Mouse (Mus musculus) left cerebral cortex, adult 2 months (tissue): Measurements from ENCODE around the gene Ugt1a1. TPM values are rescaled to one million over a fixed set of nuclear protein-coding genes. Genes with fewer than 3 reads are reported as not detected.
A peak's percentile ranks its signal among the peaks of the same experiment; 100 is the strongest.

Experiments used
- DNase-seq, 2 experiments: peaks; one replicate each; pipeline ENCODE4 v3.0.0; 2021 to 2022; ENCODE audit warnings: low spot score in 2 of 2, mixed read lengths in 1 of 2; ENCODE audit errors: extremely low spot score in 1 of 2
- H3K27ac ChIP-seq: fragments of 200-600 bp; 2 replicates; pipeline ENCODE4 v1.8.1; 2022
- H3K4me3 ChIP-seq: fragments of 200-600 bp; 2 replicates; pipeline ENCODE4 v1.8.1; 2022
- CTCF ChIP-seq: fragments of 200-600 bp; IDR thresholded peaks from 2 replicates; pipeline ENCODE4 v1.8.1; 2022; ENCODE audit warnings: antibody characterized with exemption, mild to moderate bottlenecking, moderate library complexity
- intact Hi-C: fragments of 180-260 bp; cut with DNase I; formaldehyde crosslinking; loops from one replicate; pipeline ENCODE4 v1.15.1; 2025
- total RNA-seq, 2 experiments: library from RNA; stranded (reverse); gene quantifications; 2 replicates each; pipeline ENCODE4 v1.2.3; 2021

The Ugt1a1 gene
- total RNA-seq, 2 experiments from 2014 or later: 0.32 TPM; not detected in 1

GRCm38 (mm10) chr1:88255989-88256754 is 44.4 kb downstream of the Ugt1a1 start:
- Histone ChIP-seq H3K27ac (no peak overlapping the region), H3K4me3 (no peak overlapping the region)
- DNase-seq: peak in 1 of 2 experiments; percentile 33
- no peak for TF ChIP-seq CTCF
- intact Hi-C loops: no loop called here

- no peak for TF ChIP-seq CTCF
- no peak for DNase-seq
- intact Hi-C loops: no loop called here
- Histone ChIP-seq H3K27ac (no peak overlapping the region), H3K4me3 (no peak overlapping the region)
Observed at GRCm38 (mm10) chr1:88256886-88257663, 45.3 kb downstream of the Ugt1a1 start.

DNA sequence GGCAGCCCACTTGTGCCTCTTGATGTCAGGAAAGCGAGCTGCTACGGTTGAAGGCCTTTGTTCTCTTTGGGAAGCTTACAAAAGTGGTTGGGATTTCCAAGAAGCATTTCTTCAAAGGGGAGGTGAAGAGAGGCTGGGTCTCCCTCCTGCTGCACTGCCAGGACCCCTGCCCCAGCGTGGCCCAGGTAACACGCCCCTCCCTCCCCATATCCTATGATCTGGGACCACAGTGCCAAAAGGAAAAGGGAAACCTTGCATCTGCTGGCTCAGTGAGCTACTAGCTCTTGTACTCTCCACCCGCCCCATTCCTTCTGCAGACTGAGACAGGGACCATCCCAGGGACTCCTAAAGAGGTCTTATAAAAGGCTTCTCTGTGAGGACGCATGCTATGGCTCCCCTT is 45.9 kb downstream of the Ugt1a1 start:
- intact Hi-C loops: no loop called here
- Histone ChIP-seq H3K4me3 (no peak overlapping the region), H3K27ac (no peak overlapping the region)
- no peak for TF ChIP-seq CTCF
- DNase-seq: no peak

DNA sequence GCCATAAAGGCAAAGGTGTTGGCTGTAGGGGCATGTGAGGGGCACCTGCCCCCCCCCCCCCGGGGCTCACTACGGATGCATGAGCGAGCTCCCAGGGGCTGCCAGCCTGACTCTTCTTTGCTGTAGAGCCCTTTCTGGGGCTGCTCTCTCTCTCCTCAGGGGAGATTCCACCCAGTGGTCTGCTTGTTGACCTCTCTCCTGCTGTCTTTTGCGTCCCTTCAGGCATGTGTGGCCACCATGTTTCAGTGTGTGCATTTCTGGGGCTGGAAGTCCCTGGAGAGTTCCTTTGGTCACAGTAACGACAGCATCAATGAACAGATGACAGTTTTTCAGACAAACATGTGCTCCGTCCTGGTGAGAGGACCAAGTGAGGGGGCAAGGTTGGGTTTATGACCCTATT is 46.6 kb downstream of the Ugt1a1 start:
- H3K4me3 ChIP-seq: no peak overlapping the region
- intact Hi-C loops: no loop called here
- no peak for TF ChIP-seq CTCF

GRCm38 (mm10) chr1:88258881-88259642 is 47.3 kb downstream of the Ugt1a1 start:
- intact Hi-C loops: no loop called here
- H3K27ac ChIP-seq: no peak overlapping the region
- no peak for DNase-seq

More for the DNA sequence above, 46.6 kb downstream of the Ugt1a1 start:
- H3K27ac ChIP-seq: no peak overlapping the region
- DNase-seq: no peak

GRCm38 (mm10) chr1:88259643-88260024 is 47.9 kb downstream of the Ugt1a1 start:
- H3K27ac ChIP-seq: no peak overlapping the region
- H3K4me3 ChIP-seq: no peak overlapping the region
- no peak for DNase-seq
- intact Hi-C loops: no loop called here
- no peak for TF ChIP-seq CTCF

More at GRCm38 (mm10) chr1:88258881-88259642, 47.3 kb downstream of the Ugt1a1 start:
- H3K4me3 ChIP-seq: no peak overlapping the region
- no peak; the same call in 1 of the 2 replicates for TF ChIP-seq CTCF

DNA sequence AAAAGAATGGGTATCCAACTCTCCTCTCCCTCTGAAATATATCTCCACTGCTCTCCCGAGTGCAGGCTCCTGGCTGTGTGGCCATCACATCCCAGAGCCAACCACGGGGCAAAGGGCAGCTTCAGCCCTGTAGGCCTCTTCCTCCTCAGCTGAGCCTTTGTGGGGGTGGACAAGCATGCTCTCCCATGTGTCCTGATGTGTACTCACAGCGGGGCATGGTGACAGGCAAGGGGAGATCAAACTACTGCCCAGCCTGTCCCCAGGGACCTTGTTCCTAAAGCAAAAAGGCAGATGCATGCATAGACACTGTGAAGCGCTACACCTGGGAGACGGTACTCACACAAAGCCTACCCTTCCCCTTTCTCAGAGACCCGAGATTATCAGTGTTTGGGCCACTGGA is 48.4 kb downstream of the Ugt1a1 start:
- TF ChIP-seq CTCF: no peak
- intact Hi-C loops: no loop called here
- no peak for DNase-seq

GRCm38 (mm10) chr1:88260604-88261377 is 49.0 kb downstream of the Ugt1a1 start:
- no peak for DNase-seq
- Histone ChIP-seq H3K27ac (no peak overlapping the region), H3K4me3 (no peak overlapping the region)
- no peak for TF ChIP-seq CTCF
- intact Hi-C loops: no loop called here

More for the DNA sequence above, 48.4 kb downstream of the Ugt1a1 start:
- Histone ChIP-seq H3K4me3 (no peak overlapping the region), H3K27ac (no peak overlapping the region)

DNA sequence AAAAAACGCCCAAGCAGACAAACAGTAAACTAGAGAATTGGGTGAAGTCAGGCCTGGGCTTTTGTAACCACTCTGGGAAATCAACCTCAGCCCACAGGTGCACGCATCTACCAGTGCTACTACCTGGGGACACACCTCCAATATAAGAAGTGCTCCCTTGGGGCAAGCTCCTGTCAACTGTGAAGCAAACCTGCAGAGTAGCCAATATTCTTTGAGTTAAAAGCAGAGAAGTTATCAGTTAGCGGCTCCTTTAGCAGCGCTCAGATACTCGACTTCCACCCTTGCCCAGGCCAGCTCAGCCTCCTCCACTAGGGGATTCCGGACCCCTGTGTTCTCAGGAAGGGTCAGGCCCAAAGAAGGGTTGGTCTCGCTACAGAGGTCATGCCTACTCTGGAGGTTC is 49.9 kb downstream of the Ugt1a1 start:
- no peak for TF ChIP-seq CTCF
- no peak overlapping the region for H3K27ac ChIP-seq
- no peak overlapping the region for H3K4me3 ChIP-seq
- DNase-seq: no peak
- intact Hi-C loops: no loop called here

DNA sequence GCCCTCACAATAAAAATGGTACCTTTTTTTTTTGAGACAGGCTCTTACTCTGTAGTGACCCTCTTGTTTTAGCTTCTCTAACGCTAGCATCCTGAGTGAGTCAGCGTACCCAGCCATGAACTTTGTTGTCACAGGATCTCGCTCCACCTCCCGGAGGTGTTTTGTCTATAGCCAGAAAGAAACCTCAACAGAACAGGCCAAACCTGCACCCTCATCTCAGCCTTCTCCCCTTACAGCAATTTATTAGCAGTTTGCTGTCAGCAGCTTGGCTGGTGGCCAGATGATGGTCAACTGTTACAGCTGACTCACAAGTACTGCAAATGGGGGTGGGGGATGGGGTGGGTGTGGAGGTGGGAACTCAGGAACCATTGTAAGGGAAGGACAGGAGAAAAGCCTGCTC is 50.5 kb downstream of the Ugt1a1 start:
- no peak overlapping the region for H3K27ac ChIP-seq
- H3K4me3 ChIP-seq: no peak overlapping the region
- intact Hi-C loops: no loop called here
- no peak for DNase-seq
- TF ChIP-seq CTCF: no peak

- no peak overlapping the region for H3K27ac ChIP-seq
- DNase-seq: no peak
- TF ChIP-seq CTCF: no peak
Observed at GRCm38 (mm10) chr1:88262961-88263360, 51.2 kb downstream of the Ugt1a1 start.

More at GRCm38 (mm10) chr1:88262961-88263360, 51.2 kb downstream of the Ugt1a1 start:
- intact Hi-C loops: no loop called here
- H3K4me3 ChIP-seq: no peak overlapping the region
